Mouse (Mus musculus) liver, postnatal 0 days (tissue): ENCODE measurements around the gene Rps15.

Experiments
- CTCF ChIP-seq: sonication (generic); IDR thresholded peaks from 2 replicates; pipeline ENCODE4 v1.5.1; 2016; ENCODE audit warnings: antibody characterized with exemption, low read depth
- EP300 ChIP-seq: IDR thresholded peaks from 2 replicates; pipeline ENCODE4 v1.6.1; 2016; ENCODE audit warnings: antibody characterized with exemption, low read depth, mild to moderate bottlenecking

DNA sequence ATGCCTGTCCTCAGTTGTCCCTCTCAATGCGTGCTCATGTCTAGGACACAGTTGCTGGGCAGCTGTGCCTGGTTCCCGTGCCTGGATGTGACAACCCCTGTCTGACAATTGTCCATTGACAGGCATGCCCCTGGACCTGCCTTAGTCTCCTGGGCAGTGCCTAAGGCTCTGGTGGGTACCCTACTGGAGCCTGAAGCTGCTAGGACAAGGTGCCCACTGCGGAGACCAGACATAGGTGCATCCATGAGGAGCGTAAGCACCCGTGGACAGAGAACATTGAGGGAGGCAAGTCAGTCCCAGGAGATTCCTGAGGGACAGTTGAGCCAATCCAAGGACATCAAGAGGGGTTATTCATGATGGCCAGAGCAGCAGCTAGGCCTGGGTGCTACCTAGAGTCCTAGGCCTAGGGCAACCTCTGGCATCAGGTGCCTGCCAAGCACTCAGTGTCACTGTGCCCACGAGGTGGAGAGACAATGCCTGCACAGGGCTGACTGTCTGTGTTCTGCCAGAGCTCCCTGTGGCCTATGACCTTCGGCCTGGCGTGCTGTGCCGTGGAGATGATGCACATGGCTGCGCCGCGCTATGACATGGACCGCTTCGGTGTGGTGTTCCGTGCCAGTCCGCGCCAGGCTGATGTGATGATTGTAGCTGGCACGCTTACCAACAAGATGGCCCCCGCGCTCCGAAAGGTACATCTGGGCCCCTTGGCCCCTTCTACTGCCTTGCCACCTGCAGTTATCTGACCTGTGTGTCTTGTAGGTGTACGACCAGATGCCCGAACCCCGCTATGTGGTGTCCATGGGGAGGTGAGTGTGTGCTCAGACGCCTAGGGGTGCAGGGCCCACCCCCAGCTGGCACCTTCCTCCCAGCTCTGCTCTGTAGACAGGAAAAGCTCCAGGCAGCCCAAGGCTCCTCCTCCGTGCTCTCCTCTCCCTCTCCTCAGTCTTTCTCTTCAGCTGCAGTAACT lies 37.6 kb upstream of the Rps15 start:
- TF ChIP-seq CTCF = no peak
- TF ChIP-seq EP300 = no peak
